Mouse (Mus musculus): ENCODE results near the gene Ier5l.

Ier5l gene

GRCm38 (mm10) chr2:30441518-30442497 lies 32.2 kb downstream of the Ier5l start:
- DNase-seq (ENCODE audit: low read depth), result peak; percentile 79

- peak; percentile 80 for DNase-seq (ENCODE audit: low read depth)
These were observed 33.1 kb downstream of the Ier5l start for GRCm38 (mm10) chr2:30440701-30441517.

DNA sequence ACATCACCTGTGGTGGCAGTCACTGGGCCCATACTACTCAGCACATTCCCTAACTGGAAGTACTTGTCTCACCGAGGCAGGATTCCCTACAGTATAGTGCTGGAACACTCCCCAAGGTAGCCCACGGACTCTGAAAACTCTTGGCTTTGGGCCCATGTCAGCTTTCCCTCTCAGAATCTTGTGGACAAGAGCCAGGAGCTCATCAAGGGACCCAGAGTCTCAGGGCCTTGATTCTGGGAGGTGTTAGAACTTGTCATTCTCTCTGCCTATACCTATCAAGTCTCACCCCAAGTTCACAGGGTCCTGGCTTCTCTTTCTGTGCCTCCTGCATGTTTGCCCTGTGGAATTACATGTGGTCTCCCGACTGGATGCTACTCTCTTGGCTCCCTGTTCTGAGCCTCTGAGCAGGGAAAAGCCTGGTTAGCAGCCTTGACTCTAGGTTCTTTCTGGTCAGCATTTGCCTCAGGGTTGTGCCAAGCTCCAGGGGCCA lies 33.8 kb downstream of the Ier5l start:
- DNase-seq (ENCODE audit: low read depth), result no peak

GRCm38 (mm10) chr2:30439631-30440030 lies 34.4 kb downstream of the Ier5l start:
- no peak for DNase-seq (ENCODE audit: low read depth)

DNA sequence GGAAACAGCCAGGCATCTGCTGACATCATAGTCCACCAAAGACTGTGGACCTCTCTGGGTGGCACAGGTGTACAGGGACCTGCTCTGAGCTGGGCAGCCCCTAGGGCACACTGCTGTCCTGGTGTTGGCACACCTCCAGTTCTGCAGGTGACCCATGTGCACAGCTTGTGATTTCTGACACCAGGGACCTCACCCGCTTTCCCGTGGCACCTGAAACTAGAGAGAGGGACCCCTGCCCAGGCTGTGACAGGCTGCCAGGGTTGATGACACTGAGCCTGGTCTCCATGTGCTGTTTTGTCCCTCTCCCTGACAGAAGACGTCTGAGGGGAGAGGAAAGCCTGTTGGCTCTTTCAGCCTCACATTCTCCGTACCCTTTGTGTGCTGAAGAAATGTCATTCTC lies 36.2 kb downstream of the Ier5l start:
- no peak for DNase-seq (ENCODE audit: low read depth)

- DNase-seq (ENCODE audit: low read depth), result no peak
These were observed 37.2 kb downstream of the Ier5l start for GRCm38 (mm10) chr2:30436809-30437208.

GRCm38 (mm10) chr2:30436156-30436545 lies 37.9 kb downstream of the Ier5l start:
- DNase-seq (ENCODE audit: low read depth), result no peak

GRCm38 (mm10) chr2:30435326-30436155 lies 38.5 kb downstream of the Ier5l start:
- peak; percentile 67 for DNase-seq (ENCODE audit: low read depth)

DNA sequence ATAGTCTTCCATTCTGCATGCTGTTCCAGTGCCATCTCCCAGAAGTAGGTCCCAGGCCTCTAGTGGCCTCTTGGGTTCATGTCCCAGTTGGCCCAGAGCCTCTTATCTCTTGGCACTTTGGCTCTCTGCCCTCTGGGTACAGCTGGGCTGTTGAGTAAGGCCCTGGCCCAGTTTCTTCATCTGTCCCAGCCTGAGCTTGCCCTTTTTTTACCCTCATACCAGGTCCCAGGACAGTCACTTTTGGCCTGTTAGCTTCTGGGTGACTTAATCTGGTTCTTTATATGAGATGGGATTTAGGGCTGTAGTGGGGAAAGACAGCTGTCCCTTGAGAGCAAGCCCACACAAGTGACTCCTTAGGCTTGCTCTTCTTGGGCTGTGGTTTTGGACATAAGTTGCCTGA lies 44.9 kb downstream of the Ier5l start:
- no peak for DNase-seq (ENCODE audit: low read depth)
